Mouse (Mus musculus): ENCODE results near the gene Vgll4.

DNA sequence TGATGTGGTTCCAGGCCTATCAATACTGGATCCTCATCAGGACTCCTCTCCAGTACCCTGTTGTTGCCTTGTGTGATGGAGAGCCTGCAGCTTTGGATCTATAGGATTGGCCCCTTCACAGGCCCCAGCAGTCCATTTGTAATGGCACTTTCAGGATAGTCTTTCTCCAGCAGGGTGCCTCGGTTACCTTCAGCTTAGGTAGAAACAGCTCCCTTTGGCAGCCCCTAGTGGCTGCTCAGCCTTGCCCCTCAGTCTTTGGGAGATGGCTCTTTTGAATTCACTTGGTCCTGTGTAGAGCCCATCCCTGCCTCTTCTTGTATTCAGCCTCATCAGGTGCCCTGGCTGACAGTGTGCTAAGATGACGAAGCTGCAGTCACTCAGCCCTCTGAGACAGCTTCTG, 142.9 kb downstream of the Vgll4 start:
- TF ChIP-seq CTCF (IDR thresholded peaks at IDR 0.05; ENCODE audit: borderline replicate concordance, insufficient read depth, low read length) (no peak), POLR2A (IDR thresholded peaks at IDR 0.05; ENCODE audit: low read depth, low read length) (no peak)
